Mouse (Mus musculus): Measurements from ENCODE around the gene Rpl37. TPM values are rescaled to one million over a fixed set of nuclear protein-coding genes. Genes with fewer than 3 reads are reported as not detected.
A peak's percentile ranks its signal among the peaks of the same experiment; 100 is the strongest.

Rpl37 gene
- polyA plus RNA-seq, 1 experiment from 2014 or later: 475 TPM

DNA sequence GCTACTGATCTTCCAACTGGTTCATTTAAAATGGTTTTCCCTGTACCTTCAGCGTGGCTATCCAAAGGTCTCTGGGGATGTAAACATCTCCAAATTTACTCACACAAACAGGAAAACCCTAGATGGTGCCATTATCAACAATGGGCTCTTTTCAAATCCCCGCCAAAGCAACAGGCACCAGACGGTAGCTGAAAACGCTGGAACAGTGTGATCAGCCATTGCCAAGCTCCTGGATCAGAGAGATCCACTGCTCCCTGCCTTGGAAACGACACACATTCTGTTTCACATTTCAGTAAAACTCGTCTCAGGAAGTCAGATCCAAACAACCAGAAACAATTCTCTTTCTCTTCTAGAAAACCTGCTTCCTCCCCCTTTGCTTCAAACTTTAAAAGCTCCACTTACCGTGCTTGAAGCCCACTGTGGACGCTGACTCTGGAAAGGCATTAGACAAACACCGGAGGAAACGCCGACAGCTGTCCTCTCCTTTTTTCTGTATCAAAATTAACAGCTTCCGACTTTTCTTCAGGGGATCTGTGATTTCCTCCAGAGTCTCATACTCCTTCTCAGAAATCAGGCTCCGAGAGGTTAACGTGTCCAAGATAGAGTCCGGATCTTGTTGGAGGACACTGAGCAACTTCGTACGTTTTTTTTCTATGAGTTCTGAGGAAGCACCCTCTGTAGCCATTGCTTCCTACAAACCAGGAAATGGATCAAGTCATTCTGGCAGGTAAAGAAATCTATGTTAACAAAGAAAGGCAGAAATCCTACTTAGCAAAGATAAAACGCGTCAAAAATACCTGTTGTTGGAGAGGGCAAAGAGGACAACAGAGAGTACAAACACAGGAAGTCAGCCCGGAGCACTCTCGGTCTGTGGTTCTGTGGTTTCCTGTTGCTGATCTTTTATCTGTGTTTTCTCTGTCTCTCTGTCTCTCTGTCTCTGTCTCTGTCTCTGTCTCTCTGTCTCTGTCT lies 8.5 kb upstream of the Rpl37 start, which contains the start of gene Card6:
Card6 (minus strand) TSS at position 854 of the 969 bp plus-strand sequence.
- Histone ChIP-seq H3K9ac (no peak within 1 kb of the TSS), H3K27me3 (no peaks in the 10 kb centered on the region), H3K36me3 (replicated peaks) (no peaks in the 10 kb centered on the region), H3K4me2 (no peak within 1 kb of the TSS), H3K4me1 (no peaks in the 10 kb centered on the region), H3K9me3 (no peaks in the 10 kb centered on the region), H3K27ac (no peak within 1 kb of the TSS), H3K4me3 (replicated peaks) (no peak within 1 kb of the TSS)
- no peak for ATAC-seq (ENCODE audit: low FRiP score)
- WGBS: 75% methylated on average over 21 of the region's 21 CpGs

DNA sequence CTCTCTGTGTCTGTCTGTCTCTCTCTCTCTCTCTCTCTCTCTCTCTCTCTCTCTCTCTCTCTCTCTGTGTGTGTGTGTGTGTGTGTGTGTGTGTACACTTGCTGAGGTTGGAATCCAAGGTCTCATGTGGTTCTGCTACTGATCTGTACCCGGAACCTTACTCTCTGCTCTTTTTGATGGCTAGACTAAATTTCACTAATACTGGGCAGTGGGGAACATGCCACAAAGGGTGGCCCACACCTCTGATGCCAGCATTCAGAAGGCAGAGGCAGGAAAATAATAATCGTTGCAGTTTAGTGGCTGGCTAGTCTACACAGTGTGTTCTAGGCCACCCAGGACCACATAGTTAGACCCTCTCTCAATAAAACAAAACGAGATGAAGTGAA lies 7.8 kb upstream of the Rpl37 start:
- Histone ChIP-seq H3K27me3 (no peaks in the 10 kb centered on the region), H3K4me1 (no peaks in the 10 kb centered on the region), H3K4me3 (replicated peaks) (no peak overlapping the region), H3K27ac (no peak overlapping the region), H3K36me3 (replicated peaks) (no peaks in the 10 kb centered on the region), H3K9ac (no peak overlapping the region), H3K4me2 (no peak overlapping the region), H3K9me3 (no peaks in the 10 kb centered on the region)
- ATAC-seq (ENCODE audit: low FRiP score): no peak
- 88% methylated on average over 3 of the region's 3 CpGs for WGBS

GRCm38 (mm10) chr15:5112651-5113050 lies 3.8 kb upstream of the Rpl37 start:
- Histone ChIP-seq H3K27ac (no peak overlapping the region), H3K4me3 (replicated peaks) (no peak overlapping the region), H3K36me3 (replicated peaks) (peaks cover 3% of the 10 kb centered on the region), H3K4me2 (no peak overlapping the region), H3K9me3 (no peaks in the 10 kb centered on the region), H3K27me3 (no peaks in the 10 kb centered on the region), H3K9ac (no peak overlapping the region), H3K4me1 (peaks cover 12% of the 10 kb centered on the region)
- WGBS: 87% methylated on average over 3 of the region's 3 CpGs
- no peak for ATAC-seq (ENCODE audit: low FRiP score)

DNA sequence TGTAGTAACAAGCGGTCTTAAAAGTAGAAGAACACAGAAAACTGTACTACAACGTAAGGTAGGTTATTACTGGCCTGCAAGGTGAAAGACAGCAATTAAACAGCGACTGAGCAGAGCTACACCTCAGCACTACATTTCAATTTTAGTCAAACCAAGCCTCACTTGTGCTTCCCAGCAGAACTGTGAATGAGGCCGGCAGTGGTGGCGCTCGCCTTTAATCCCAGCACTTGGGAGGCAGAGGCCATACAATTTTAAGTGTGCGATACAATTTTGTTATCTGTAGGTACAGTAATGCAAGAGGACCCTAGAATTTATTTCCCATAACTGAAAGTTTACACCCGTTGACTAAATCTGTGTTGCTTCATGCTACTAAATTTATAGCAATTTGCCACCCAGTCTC lies 1.3 kb upstream of the Rpl37 start:
- H3K4me1 ChIP-seq: peaks cover 23% of the 10 kb centered on the region
- 63% methylated on average over 8 of the region's 8 CpGs for WGBS
- H3K27me3 ChIP-seq: no peaks in the 10 kb centered on the region
- H3K4me3 ChIP-seq (replicated peaks): peak overlapping the region; percentile 90
- peak overlapping the region; percentile 67; the same call in 1 of the 2 replicates for H3K9ac ChIP-seq
- ATAC-seq (ENCODE audit: low FRiP score): no peak
- peaks cover 28% of the 10 kb centered on the region for H3K36me3 ChIP-seq (replicated peaks)
- H3K4me2 ChIP-seq: peak overlapping the region; percentile 54
- H3K9me3 ChIP-seq: no peaks in the 10 kb centered on the region
- peak overlapping the region; percentile 91; the same call in 1 of the 2 replicates for H3K27ac ChIP-seq

GRCm38 (mm10) chr15:5117031-5117601 lies 671 bp downstream of the Rpl37 start:
- Histone ChIP-seq H3K9me3 (no peaks in the 10 kb centered on the region), H3K27ac (peak overlapping the region; percentile 91), H3K36me3 (replicated peaks) (peaks cover 47% of the 10 kb centered on the region), H3K9ac (peak overlapping the region; percentile 93), H3K4me3 (replicated peaks) (peak overlapping the region; percentile 90), H3K4me1 (peaks cover 23% of the 10 kb centered on the region), H3K4me2 (peak overlapping the region; percentile 70), H3K27me3 (no peaks in the 10 kb centered on the region)
- WGBS: 2% methylated on average over 22 of the region's 22 CpGs
- no peak for ATAC-seq (ENCODE audit: low FRiP score)

DNA sequence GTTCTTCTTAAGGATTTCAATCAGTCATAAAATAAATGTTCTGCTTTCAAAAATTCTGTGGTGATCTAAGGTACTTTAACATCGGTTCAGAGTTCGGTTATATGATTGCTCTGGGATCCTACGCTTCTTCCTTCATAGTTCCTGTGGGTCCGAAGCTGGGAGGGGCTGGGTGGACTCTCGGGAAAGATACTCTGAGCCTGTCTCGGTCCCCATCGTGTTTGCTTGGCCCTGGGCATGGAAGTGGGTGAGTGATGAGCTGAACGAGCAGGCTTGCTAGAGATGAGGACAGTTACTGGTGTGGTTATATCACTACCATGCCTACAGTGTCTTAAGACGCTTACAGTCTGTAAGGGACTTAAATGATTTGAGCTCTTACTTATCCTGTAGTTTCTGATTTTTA lies 2.2 kb downstream of the Rpl37 start:
- H3K9me3 ChIP-seq: no peaks in the 10 kb centered on the region
- H3K27ac ChIP-seq: no peak overlapping the region
- no peak overlapping the region for H3K9ac ChIP-seq
- 94% methylated on average over 9 of the region's 9 CpGs for WGBS
- no peak for ATAC-seq (ENCODE audit: low FRiP score)
- H3K27me3 ChIP-seq: no peaks in the 10 kb centered on the region
- peaks cover 61% of the 10 kb centered on the region for H3K36me3 ChIP-seq (replicated peaks)
- H3K4me3 ChIP-seq (replicated peaks): no peak overlapping the region
- peaks cover 23% of the 10 kb centered on the region for H3K4me1 ChIP-seq
- H3K4me2 ChIP-seq: no peak overlapping the region

GRCm38 (mm10) chr15:5119192-5119591 lies 2.7 kb downstream of the Rpl37 start:
- Histone ChIP-seq H3K27me3 (no peaks in the 10 kb centered on the region), H3K4me1 (peaks cover 23% of the 10 kb centered on the region), H3K4me3 (replicated peaks) (no peak overlapping the region), H3K9ac (no peak overlapping the region), H3K36me3 (replicated peaks) (peaks cover 62% of the 10 kb centered on the region), H3K9me3 (no peaks in the 10 kb centered on the region), H3K27ac (no peak overlapping the region), H3K4me2 (no peak overlapping the region)
- 93% methylated on average over 2 of the region's 2 CpGs for WGBS
- ATAC-seq (ENCODE audit: low FRiP score): no peak

DNA sequence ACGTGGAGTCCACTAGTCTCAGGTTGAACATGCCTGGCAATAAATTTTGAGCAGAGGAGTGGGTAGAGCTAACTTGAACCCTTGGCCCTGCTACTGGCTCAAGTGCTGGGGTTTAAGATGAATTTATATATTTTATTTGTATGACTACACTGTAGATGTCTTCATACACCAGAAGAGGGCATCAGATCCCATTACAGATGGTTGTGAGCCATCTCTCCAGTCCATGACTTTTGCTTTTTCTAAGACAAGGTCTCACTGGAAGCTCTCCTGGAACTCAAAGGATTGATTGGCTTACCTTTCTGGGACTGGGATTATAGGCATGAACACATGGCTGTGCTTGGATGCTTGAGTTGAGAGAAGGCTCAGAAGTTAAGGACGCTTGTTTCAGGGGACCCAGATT lies 3.3 kb downstream of the Rpl37 start:
- Histone ChIP-seq H3K4me2 (no peak overlapping the region), H3K27me3 (no peaks in the 10 kb centered on the region), H3K9ac (no peak overlapping the region), H3K9me3 (no peaks in the 10 kb centered on the region), H3K4me3 (replicated peaks) (no peak overlapping the region), H3K4me1 (peaks cover 23% of the 10 kb centered on the region), H3K27ac (no peak overlapping the region), H3K36me3 (replicated peaks) (peaks cover 67% of the 10 kb centered on the region)
- 95% methylated on average over 2 of the region's 2 CpGs for WGBS
- no peak for ATAC-seq (ENCODE audit: low FRiP score)

DNA sequence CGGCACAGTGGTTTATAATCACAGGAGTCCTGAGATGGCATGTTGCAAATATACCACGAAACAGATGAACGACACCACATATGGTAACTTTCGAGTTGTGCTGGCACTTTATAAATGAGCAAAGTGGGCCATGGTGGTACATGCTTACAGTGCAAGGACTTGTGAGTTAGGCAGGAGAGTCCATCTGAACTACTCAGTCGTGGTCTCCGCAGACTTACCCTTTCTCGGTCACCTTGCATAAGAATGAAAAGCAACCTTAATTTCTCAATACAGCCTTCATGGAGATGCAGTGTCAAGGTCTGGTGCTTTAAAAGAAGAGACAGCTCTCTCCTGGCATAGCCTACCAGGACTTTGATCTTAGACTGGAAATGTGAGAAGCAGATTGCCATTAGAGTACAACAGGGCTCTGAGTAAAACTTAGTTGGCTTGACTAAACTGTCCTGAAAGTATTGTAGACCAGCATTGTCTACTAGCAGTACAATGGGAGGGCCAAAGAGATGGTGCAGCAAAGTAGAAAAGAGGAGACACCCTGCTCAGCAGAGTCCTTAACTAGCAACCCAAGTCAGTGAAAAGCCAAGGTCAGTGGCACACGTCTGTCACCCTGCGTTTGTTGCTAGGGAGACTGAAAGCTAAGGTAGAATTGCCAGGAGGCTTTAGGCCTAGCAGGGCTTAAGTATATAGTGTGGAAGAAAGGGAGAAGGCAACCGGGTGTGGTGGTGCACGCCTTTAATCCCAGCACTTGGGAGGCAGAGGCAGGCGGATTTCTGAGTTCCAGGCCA lies 5.3 kb downstream of the Rpl37 start:
- Histone ChIP-seq H3K36me3 (replicated peaks) (peaks cover 73% of the 10 kb centered on the region), H3K27me3 (no peaks in the 10 kb centered on the region), H3K9me3 (no peaks in the 10 kb centered on the region), H3K9ac (no peak overlapping the region), H3K4me2 (no peak overlapping the region), H3K27ac (no peak overlapping the region), H3K4me3 (replicated peaks) (no peak overlapping the region), H3K4me1 (peaks cover 15% of the 10 kb centered on the region)
- 91% methylated on average over 12 of the region's 12 CpGs for WGBS
- ATAC-seq (ENCODE audit: low FRiP score): no peak; the same call in 1 of the 2 replicates

DNA sequence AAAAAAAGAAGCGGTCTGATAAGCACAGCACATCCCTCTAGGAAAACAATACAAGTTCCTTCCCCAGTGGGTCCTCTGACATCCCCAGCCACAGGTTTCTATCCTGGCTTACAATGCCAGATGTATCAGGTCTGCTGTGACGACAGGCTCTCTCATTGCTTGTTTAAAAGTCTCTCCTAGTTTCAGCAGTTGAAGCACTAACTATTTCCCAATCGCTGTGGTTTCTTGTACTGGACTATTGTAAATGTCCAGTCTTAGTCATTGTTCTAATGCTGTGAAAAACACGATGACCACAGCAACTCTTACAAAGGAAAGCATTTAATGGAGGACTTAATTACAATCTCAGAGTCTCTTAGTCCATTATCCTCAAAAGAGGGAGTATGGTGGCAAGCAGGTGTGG lies 10.0 kb downstream of the Rpl37 start:
- Histone ChIP-seq H3K9ac (no peak overlapping the region), H3K4me3 (replicated peaks) (no peak overlapping the region), H3K4me1 (no peaks in the 10 kb centered on the region), H3K4me2 (no peak overlapping the region), H3K27me3 (no peaks in the 10 kb centered on the region), H3K27ac (no peak overlapping the region), H3K36me3 (replicated peaks) (peaks cover 33% of the 10 kb centered on the region), H3K9me3 (no peaks in the 10 kb centered on the region)
- WGBS: 60% methylated on average over 4 of the region's 4 CpGs
- no peak for ATAC-seq (ENCODE audit: low FRiP score)

DNA sequence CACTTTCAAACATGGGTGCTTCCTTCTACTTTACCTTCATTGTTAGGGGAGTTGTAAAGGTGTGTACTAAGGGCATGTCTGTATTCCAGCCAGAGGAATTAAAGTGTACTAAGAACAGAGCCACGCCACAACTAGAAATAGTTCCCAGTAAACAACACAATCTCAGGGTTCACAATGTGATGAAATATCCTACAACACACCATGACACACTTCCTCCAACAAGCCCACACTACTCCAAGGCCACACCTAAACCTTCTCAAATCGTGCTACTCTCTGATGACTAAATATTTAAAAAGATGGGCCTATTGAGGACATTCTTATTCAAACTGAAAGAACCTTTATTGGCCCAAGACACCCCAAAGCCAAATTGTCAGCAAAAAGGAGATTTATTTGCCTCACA lies 11.0 kb downstream of the Rpl37 start:
- no peak for ATAC-seq (ENCODE audit: low FRiP score)
- Histone ChIP-seq H3K27me3 (no peaks in the 10 kb centered on the region), H3K4me1 (no peaks in the 10 kb centered on the region), H3K36me3 (replicated peaks) (peaks cover 23% of the 10 kb centered on the region), H3K9ac (no peak overlapping the region), H3K9me3 (no peaks in the 10 kb centered on the region), H3K4me3 (replicated peaks) (no peak overlapping the region), H3K4me2 (no peak overlapping the region), H3K27ac (no peak overlapping the region)
- 84% methylated on average over 2 of the region's 2 CpGs for WGBS
